Mouse (Mus musculus): Measurements from ENCODE around the gene Dydc1. TPM values are rescaled to one million over a fixed set of nuclear protein-coding genes. Genes with fewer than 3 reads are reported as not detected.

Dydc1 gene
- polyA plus RNA-seq, 2 experiments, result not detected

GRCm38 (mm10) chr14:41087509-41087908, 14.8 kb downstream of the Dydc1 start:
- Histone ChIP-seq H3K27ac (replicated peaks; ENCODE audit: low read depth, low read length) (no peak overlapping the region), H3K4me3 (replicated peaks; ENCODE audit: low read length) (no peak overlapping the region), H3K27me3 (ENCODE audit: control insufficient read depth, insufficient read depth, low read length) (no peaks in the 10 kb centered on the region), H3K4me2 (replicated peaks; ENCODE audit: low read depth, low read length, severe bottlenecking) (no peak overlapping the region), H3K9me3 (ENCODE audit: control insufficient read depth, low read length) (no peaks in the 10 kb centered on the region), H3K9ac (ENCODE audit: low read depth, low read length, severe bottlenecking) (no peak overlapping the region), H3K4me1 (ENCODE audit: control insufficient read depth, insufficient read depth, low read length) (no peaks in the 10 kb centered on the region), H3K36me3 (ENCODE audit: control insufficient read depth, insufficient read depth, low read length) (no peaks in the 10 kb centered on the region)
- DNase-seq (ENCODE audit: low spot score) (no peak), ATAC-seq (ENCODE audit: low FRiP score, low read depth) (no peak)
- 94% methylated on average over 1 of the region's 1 CpGs for WGBS
- TF ChIP-seq POLR2A (IDR thresholded peaks at IDR 0.05; ENCODE audit: borderline replicate concordance, extremely low read depth, insufficient read depth, insufficient read length), result no peak

GRCm38 (mm10) chr14:41090777-41091176, 18.1 kb downstream of the Dydc1 start:
- H3K27ac ChIP-seq (replicated peaks; ENCODE audit: low read depth, low read length), result no peak overlapping the region
- H3K4me2 ChIP-seq (replicated peaks; ENCODE audit: low read depth, low read length, severe bottlenecking), result no peak overlapping the region
- no peaks in the 10 kb centered on the region for H3K27me3 ChIP-seq (ENCODE audit: control insufficient read depth, insufficient read depth, low read length)
- H3K9me3 ChIP-seq (ENCODE audit: control insufficient read depth, low read length), result no peaks in the 10 kb centered on the region
- DNase-seq (ENCODE audit: low spot score) (peak; percentile 26), ATAC-seq (ENCODE audit: low FRiP score, low read depth) (no peak)
- TF ChIP-seq POLR2A (IDR thresholded peaks at IDR 0.05; ENCODE audit: borderline replicate concordance, extremely low read depth, insufficient read depth, insufficient read length), result no peak
- H3K4me1 ChIP-seq (ENCODE audit: control insufficient read depth, insufficient read depth, low read length), result no peaks in the 10 kb centered on the region
- no peak overlapping the region for H3K4me3 ChIP-seq (replicated peaks; ENCODE audit: low read length)
- H3K36me3 ChIP-seq (ENCODE audit: control insufficient read depth, insufficient read depth, low read length), result no peaks in the 10 kb centered on the region
- no peak overlapping the region for H3K9ac ChIP-seq (ENCODE audit: low read depth, low read length, severe bottlenecking)
- WGBS, result 40% methylated on average over 8 of the region's 8 CpGs

- 47% methylated on average over 1 of the region's 1 CpGs for WGBS
- Histone ChIP-seq H3K9ac (ENCODE audit: low read depth, low read length, severe bottlenecking) (no peak overlapping the region), H3K4me1 (ENCODE audit: control insufficient read depth, insufficient read depth, low read length) (no peaks in the 10 kb centered on the region), H3K4me3 (replicated peaks; ENCODE audit: low read length) (no peak overlapping the region), H3K4me2 (replicated peaks; ENCODE audit: low read depth, low read length, severe bottlenecking) (no peak overlapping the region), H3K36me3 (ENCODE audit: control insufficient read depth, insufficient read depth, low read length) (no peaks in the 10 kb centered on the region), H3K27ac (replicated peaks; ENCODE audit: low read depth, low read length) (no peak overlapping the region), H3K9me3 (ENCODE audit: control insufficient read depth, low read length) (no peaks in the 10 kb centered on the region), H3K27me3 (ENCODE audit: control insufficient read depth, insufficient read depth, low read length) (no peaks in the 10 kb centered on the region)
- DNase-seq (ENCODE audit: low spot score) (peak; percentile 17), ATAC-seq (ENCODE audit: low FRiP score, low read depth) (no peak)
- TF ChIP-seq POLR2A (IDR thresholded peaks at IDR 0.05; ENCODE audit: borderline replicate concordance, extremely low read depth, insufficient read depth, insufficient read length), result no peak
These were observed 21.4 kb downstream of the Dydc1 start for GRCm38 (mm10) chr14:41094114-41094513.

GRCm38 (mm10) chr14:41096296-41096860, 23.7 kb downstream of the Dydc1 start:
- Histone ChIP-seq H3K4me1 (ENCODE audit: control insufficient read depth, insufficient read depth, low read length) (no peaks in the 10 kb centered on the region), H3K9me3 (ENCODE audit: control insufficient read depth, low read length) (no peaks in the 10 kb centered on the region), H3K27ac (replicated peaks; ENCODE audit: low read depth, low read length) (no peak overlapping the region), H3K9ac (ENCODE audit: low read depth, low read length, severe bottlenecking) (no peak overlapping the region), H3K4me3 (replicated peaks; ENCODE audit: low read length) (no peak overlapping the region), H3K27me3 (ENCODE audit: control insufficient read depth, insufficient read depth, low read length) (no peaks in the 10 kb centered on the region), H3K4me2 (replicated peaks; ENCODE audit: low read depth, low read length, severe bottlenecking) (no peak overlapping the region), H3K36me3 (ENCODE audit: control insufficient read depth, insufficient read depth, low read length) (no peaks in the 10 kb centered on the region)
- WGBS, result 88% methylated on average over 3 of the region's 3 CpGs
- no peak for TF ChIP-seq POLR2A (IDR thresholded peaks at IDR 0.05; ENCODE audit: borderline replicate concordance, extremely low read depth, insufficient read depth, insufficient read length)
- no peak for DNase-seq (ENCODE audit: low spot score)
- no peak for ATAC-seq (ENCODE audit: low FRiP score, low read depth)

- ATAC-seq (ENCODE audit: low FRiP score, low read depth) (peak; percentile 44; the same call in 1 of the 2 replicates), DNase-seq (ENCODE audit: low spot score) (no peak)
- Histone ChIP-seq H3K9ac (ENCODE audit: low read depth, low read length, severe bottlenecking) (no peak overlapping the region), H3K9me3 (ENCODE audit: control insufficient read depth, low read length) (no peaks in the 10 kb centered on the region), H3K4me1 (ENCODE audit: control insufficient read depth, insufficient read depth, low read length) (no peaks in the 10 kb centered on the region), H3K4me3 (replicated peaks; ENCODE audit: low read length) (no peak overlapping the region), H3K27ac (replicated peaks; ENCODE audit: low read depth, low read length) (no peak overlapping the region), H3K4me2 (replicated peaks; ENCODE audit: low read depth, low read length, severe bottlenecking) (no peak overlapping the region), H3K36me3 (ENCODE audit: control insufficient read depth, insufficient read depth, low read length) (no peaks in the 10 kb centered on the region), H3K27me3 (ENCODE audit: control insufficient read depth, insufficient read depth, low read length) (no peaks in the 10 kb centered on the region)
- TF ChIP-seq POLR2A (IDR thresholded peaks at IDR 0.05; ENCODE audit: borderline replicate concordance, extremely low read depth, insufficient read depth, insufficient read length), result no peak
- 64% methylated on average over 1 of the region's 1 CpGs for WGBS
These were observed 26.0 kb downstream of the Dydc1 start for GRCm38 (mm10) chr14:41098726-41099125.

- DNase-seq (ENCODE audit: low spot score) (no peak), ATAC-seq (ENCODE audit: low FRiP score, low read depth) (no peak)
- no peak overlapping the region for H3K9ac ChIP-seq (ENCODE audit: low read depth, low read length, severe bottlenecking)
- no peaks in the 10 kb centered on the region for H3K9me3 ChIP-seq (ENCODE audit: control insufficient read depth, low read length)
- H3K27ac ChIP-seq (replicated peaks; ENCODE audit: low read depth, low read length), result no peak overlapping the region
- no peaks in the 10 kb centered on the region for H3K4me1 ChIP-seq (ENCODE audit: control insufficient read depth, insufficient read depth, low read length)
- TF ChIP-seq POLR2A (IDR thresholded peaks at IDR 0.05; ENCODE audit: borderline replicate concordance, extremely low read depth, insufficient read depth, insufficient read length), result no peak
- H3K36me3 ChIP-seq (ENCODE audit: control insufficient read depth, insufficient read depth, low read length), result no peaks in the 10 kb centered on the region
- H3K4me3 ChIP-seq (replicated peaks; ENCODE audit: low read length), result no peak overlapping the region
- 81% methylated on average over 3 of the region's 3 CpGs for WGBS
- H3K27me3 ChIP-seq (ENCODE audit: control insufficient read depth, insufficient read depth, low read length), result no peaks in the 10 kb centered on the region
- H3K4me2 ChIP-seq (replicated peaks; ENCODE audit: low read depth, low read length, severe bottlenecking), result no peak overlapping the region
These were observed 28.0 kb downstream of the Dydc1 start for GRCm38 (mm10) chr14:41100712-41101111.

All from limb, embryonic 14.5 days (tissue).